Mouse (Mus musculus) thymus, adult 2 months (tissue): Measurements from ENCODE around the gene Tab2.

ENCODE experiments used
- CTCF ChIP-seq: fragments of 200-500 bp; IDR thresholded peaks from 2 replicates; pipeline ENCODE4 v1.5.1; 2012; ENCODE audit warnings: mild to moderate bottlenecking, control low read depth, low read length, moderate library complexity, borderline replicate concordance; ENCODE audit not compliant: control insufficient read depth, poor library complexity, insufficient read depth; ENCODE audit errors: extremely low read depth
- POLR2A ChIP-seq: fragments of 200-500 bp; IDR thresholded peaks from 2 replicates; pipeline ENCODE4 v1.6.1; 2012; ENCODE audit warnings: mild to moderate bottlenecking, low read length, control low read depth, moderate library complexity; ENCODE audit not compliant: control insufficient read depth, poor library complexity, insufficient read depth; ENCODE audit errors: extremely low read depth

- TF ChIP-seq CTCF (no peak), POLR2A (no peak)
Observed at GRCm38 (mm10) chr10:7932958-7933357, 23.1 kb downstream of the Tab2 start.
